Mouse (Mus musculus) liver, embryonic 14.5 days (tissue): ENCODE data around the gene Gm10663. TPM values are rescaled to one million over a fixed set of nuclear protein-coding genes. Genes with fewer than 3 reads are reported as not detected.

ENCODE experiments used
- ATAC-seq: fragments of 200-750 bp; cut with Nextera tagmentation; 2 replicates; pipeline ENCODE4 v1.8.0; 2017; ENCODE audit warnings: moderate number of reproducible peaks, mild to moderate bottlenecking, moderate library complexity; ENCODE audit not compliant: insufficient read depth
- DNase-seq, 3 experiments: peaks; one replicate each; pipeline ENCODE4 v3.0.0-alpha.2; 2012 to 2013; ENCODE audit warnings: low read depth in 3 of 3, low spot score in 3 of 3
- H3K27ac ChIP-seq: fragments of 300-500 bp; sonication (generic); 2 replicates; pipeline ENCODE4 v1.5.1; 2014; ENCODE audit warnings: moderate library complexity, mild to moderate bottlenecking, control low read depth, inconsistent platforms
- H3K27me3 ChIP-seq: fragments of 300-500 bp; sonication (generic); 2 replicates; pipeline ENCODE4 v1.6.1; 2014; ENCODE audit warnings: mild to moderate bottlenecking, low read length, moderate library complexity; ENCODE audit not compliant: control insufficient read depth, insufficient read depth
- H3K36me3 ChIP-seq: fragments of 300-500 bp; sonication (generic); replicated peaks from 2 replicates; pipeline ENCODE4 v1.6.1; 2014; ENCODE audit warnings: low read depth; ENCODE audit not compliant: control insufficient read depth, insufficient read depth
- H3K4me1 ChIP-seq, 2 experiments: fragments of 200-500 bp in 1 of 2; fragments of 300-500 bp in 1 of 2; sonication (generic) in 1 of 2; replicated peaks; 2 replicates each; pipeline ENCODE4 v1.6.1; 2012 to 2014; ENCODE audit warnings: antibody characterized with exemption in 1 of 2, inconsistent platforms in 1 of 2, low read length in 1 of 2; ENCODE audit not compliant: control insufficient read depth in 2 of 2, insufficient read depth in 2 of 2
- H3K4me2 ChIP-seq: fragments of 300-500 bp; sonication (generic); 2 replicates; pipeline ENCODE4 v1.6.1; 2014; ENCODE audit warnings: low read depth, mild to moderate bottlenecking, control low read depth, moderate library complexity
- H3K4me3 ChIP-seq, 2 experiments: fragments of 200-500 bp in 1 of 2; fragments of 300-500 bp in 1 of 2; sonication (generic) in 1 of 2; 2 replicates each; pipeline ENCODE4 v1.5.1; 2012 to 2014; ENCODE audit warnings: low read depth in 2 of 2, low read length in 2 of 2, mild to moderate bottlenecking in 2 of 2, control low read depth in 1 of 2, inconsistent platforms in 1 of 2, moderate library complexity in 1 of 2; ENCODE audit not compliant: insufficient read depth in 1 of 2
- H3K9ac ChIP-seq: fragments of 300-500 bp; sonication (generic); replicated peaks from 2 replicates; pipeline ENCODE4 v1.6.1; 2014; ENCODE audit warnings: mild to moderate bottlenecking, control low read depth, moderate library complexity
- H3K9me3 ChIP-seq: fragments of 300-500 bp; sonication (generic); 2 replicates; pipeline ENCODE4 v1.6.1; 2016; ENCODE audit warnings: low read length, mixed read lengths; ENCODE audit not compliant: control insufficient read depth
- CTCF ChIP-seq: IDR thresholded peaks from 2 replicates; pipeline ENCODE4 v1.5.1; 2016; ENCODE audit warnings: antibody characterized with exemption, low read depth, control low read depth
- EP300 ChIP-seq: IDR thresholded peaks from 2 replicates; pipeline ENCODE4 v1.6.1; 2016; ENCODE audit warnings: antibody characterized with exemption, low read depth
- WGBS: fragments of 180-500 bp; shearing (Covaris S2); extraction: QIAGEN DNeasy Blood & Tissue Kit; methylation state at CpG from one replicate; pipeline ENCODE4 v1.1.7; 2014; ENCODE audit not compliant: insufficient replicate concordance; 5-methylcytosine and 5-hydroxymethylcytosine counted together
- microRNA-seq: library from miRNA; unstranded; fragments of <30 nt; microRNA quantifications from one replicate; pipeline ENCODE4, GENCODE M21; 2016
- polyA plus RNA-seq, 2 experiments: library from polyadenylated mRNA; depleted of rRNA in 1 of 2; stranded (reverse) in 1 of 2; unstranded in 1 of 2; fragments of >200 nt; fragmentation: Nextera tagmentation in 1 of 2; extraction: Ambion mirVana in 1 of 2; gene quantifications; 2 replicates each; pipeline versions ENCODE4 v1.2.1 to v1.2.3; 2012 to 2014

The Gm10663 gene
- polyA plus RNA-seq, 2 experiments, result not detected

GRCm38 (mm10) chr8:65126454-65126853 is 51.6 kb downstream of the Gm10663 start:
- Histone ChIP-seq H3K36me3 (no peaks in the 10 kb centered on the region), H3K27me3 (no peaks in the 10 kb centered on the region), H3K4me2 (no peak overlapping the region), H3K9me3 (no peaks in the 10 kb centered on the region), H3K9ac (no peak overlapping the region), H3K4me1 (no peaks in the 10 kb centered on the region), H3K4me3 (no peak overlapping the region), H3K27ac (no peak overlapping the region)
- no peak for ATAC-seq
- no peak for DNase-seq
- WGBS, result 50% methylated on average over 3 of the region's 3 CpGs
- TF ChIP-seq CTCF (no peak), EP300 (no peak)

Small RNA genes within 50 kb of the gene (microRNA-seq; reads per million reads assigned to microRNA genes)
- gene Gm24333, result not detected

Other genes with a start within 250 kb of the Gm10663 start
- 2.5 and 3.4 TPM in 2 replicates for gene Klhl2, start 225.0 kb upstream of the Gm10663 start, polyA plus RNA-seq (2012; rRNA removed)
- gene Klhl2, start 225.0 kb upstream of the Gm10663 start, polyA plus RNA-seq (2014; fragmentation: Nextera tagmentation; extraction: Ambion mirVana), result 2.7 and 3.1 TPM in 2 replicates
- 6.6 and 7.1 TPM in 2 replicates for gene Tmem192, start 127.8 kb upstream of the Gm10663 start, polyA plus RNA-seq (2012; rRNA removed)
- 13.4 and 13.8 TPM in 2 replicates for gene Tmem192, start 127.8 kb upstream of the Gm10663 start, polyA plus RNA-seq (2014; fragmentation: Nextera tagmentation; extraction: Ambion mirVana)
- not detected in 2 replicates for gene Trim75, start 87.2 kb upstream of the Gm10663 start, polyA plus RNA-seq (2012; rRNA removed)
- gene Trim75, start 87.2 kb upstream of the Gm10663 start, polyA plus RNA-seq (2014; fragmentation: Nextera tagmentation; extraction: Ambion mirVana), result not detected in 2 replicates
- gene Trim61, start 56.5 kb upstream of the Gm10663 start, polyA plus RNA-seq (2012; rRNA removed), result not detected in 2 replicates
- not detected in 2 replicates for gene Trim61, start 56.5 kb upstream of the Gm10663 start, polyA plus RNA-seq (2014; fragmentation: Nextera tagmentation; extraction: Ambion mirVana)
- gene Trim60, start 56.4 kb upstream of the Gm10663 start, polyA plus RNA-seq (2012; rRNA removed), result not detected in 2 replicates
- gene Trim60, start 56.4 kb upstream of the Gm10663 start, polyA plus RNA-seq (2014; fragmentation: Nextera tagmentation; extraction: Ambion mirVana), result not detected in 2 replicates
- 0.23 and 0.27 TPM in 2 replicates for gene Apela, start 37.7 kb upstream of the Gm10663 start, polyA plus RNA-seq (2012; rRNA removed)
- 0.37 TPM in 1 of 2 replicates, not detected in the other for gene Apela, start 37.7 kb upstream of the Gm10663 start, polyA plus RNA-seq (2014; fragmentation: Nextera tagmentation; extraction: Ambion mirVana)
- 0.02 and 0.09 TPM in 2 replicates for gene BC030870, start 54.5 kb downstream of the Gm10663 start, polyA plus RNA-seq (2012; rRNA removed)
- 0.24 TPM in 1 of 2 replicates, not detected in the other for gene BC030870, start 54.5 kb downstream of the Gm10663 start, polyA plus RNA-seq (2014; fragmentation: Nextera tagmentation; extraction: Ambion mirVana)